Mouse (Mus musculus) midbrain, embryonic 11.5 days (tissue): ENCODE results near the gene Cfap54. TPM values are rescaled to one million over a fixed set of nuclear protein-coding genes. Genes with fewer than 3 reads are reported as not detected.

ENCODE experiments used
- ATAC-seq: fragments of 200-750 bp; cut with Nextera tagmentation; 2 replicates; pipeline ENCODE4 v1.8.0; 2017; ENCODE audit warnings: moderate TSS enrichment, moderate library complexity; ENCODE audit not compliant: low FRiP score
- DNase-seq: peaks from one replicate; pipeline ENCODE4 v3.0.0; 2015; ENCODE audit warnings: low spot score; ENCODE audit errors: missing footprints
- H3K27ac ChIP-seq: fragments of 300-500 bp; sonication (generic); 2 replicates; pipeline ENCODE4 v1.5.1; 2014; ENCODE audit warnings: low read depth, low read length
- H3K27me3 ChIP-seq: fragments of 300-500 bp; sonication (generic); 2 replicates; pipeline ENCODE4 v1.6.1; 2014; ENCODE audit warnings: mild to moderate bottlenecking, low read length, moderate library complexity, mixed read lengths; ENCODE audit not compliant: control insufficient read depth, insufficient read depth
- H3K36me3 ChIP-seq: fragments of 300-500 bp; sonication (generic); 2 replicates; pipeline ENCODE4 v1.6.1; 2014; ENCODE audit warnings: mild to moderate bottlenecking, low read length, moderate library complexity, mixed read lengths; ENCODE audit not compliant: control insufficient read depth, insufficient read depth
- H3K4me1 ChIP-seq: fragments of 300-500 bp; sonication (generic); 2 replicates; pipeline ENCODE4 v1.6.1; 2014; ENCODE audit warnings: low read length; ENCODE audit not compliant: control insufficient read depth, insufficient read depth
- H3K4me2 ChIP-seq: fragments of 300-500 bp; sonication (generic); 2 replicates; pipeline ENCODE4 v1.6.1; 2014; ENCODE audit warnings: mild to moderate bottlenecking, moderate library complexity
- H3K4me3 ChIP-seq: fragments of 300-500 bp; sonication (generic); 2 replicates; pipeline ENCODE4 v1.5.1; 2014; ENCODE audit warnings: low read depth, low read length
- H3K9ac ChIP-seq: fragments of 300-500 bp; sonication (generic); 2 replicates; pipeline ENCODE4 v1.6.1; 2014; ENCODE audit warnings: low read length
- H3K9me3 ChIP-seq: fragments of 300-500 bp; sonication (generic); 2 replicates; pipeline ENCODE4 v1.6.1; 2016; ENCODE audit warnings: low read length; ENCODE audit not compliant: control insufficient read depth
- WGBS: fragments of 180-500 bp; shearing (Covaris S2); extraction: QIAGEN DNeasy Blood & Tissue Kit; methylation state at CpG from one replicate; pipeline ENCODE4 v1.1.7; 2014; 5-methylcytosine and 5-hydroxymethylcytosine counted together
- polyA plus RNA-seq: library from polyadenylated mRNA; unstranded; fragments of >200 nt; fragmentation: Nextera tagmentation; extraction: Ambion mirVana; gene quantifications from 2 replicates; pipeline ENCODE4 v1.2.1, GENCODE M21; 2014

Cfap54 gene
- polyA plus RNA-seq, 1 experiment from 2014 or later, result 0.89 TPM

- DNase-seq (no peak), ATAC-seq (no peak)
- Histone ChIP-seq H3K4me3 (no peak overlapping the region), H3K36me3 (no peaks in the 10 kb centered on the region), H3K4me2 (no peak overlapping the region), H3K9ac (no peak overlapping the region), H3K4me1 (no peaks in the 10 kb centered on the region), H3K27me3 (no peaks in the 10 kb centered on the region), H3K27ac (no peak overlapping the region), H3K9me3 (no peaks in the 10 kb centered on the region)
- WGBS, result 82% methylated on average over 12 of the region's 12 CpGs
Measured at GRCm38 (mm10) chr10:93122399-93123184, 41.2 kb upstream of the Cfap54 start.

GRCm38 (mm10) chr10:93121262-93121860 is 39.9 kb upstream of the Cfap54 start:
- no peak for DNase-seq
- no peak overlapping the region for H3K27ac ChIP-seq
- H3K9me3 ChIP-seq, result no peaks in the 10 kb centered on the region
- no peaks in the 10 kb centered on the region for H3K27me3 ChIP-seq
- ATAC-seq, result no peak
- H3K4me1 ChIP-seq, result no peaks in the 10 kb centered on the region
- H3K4me3 ChIP-seq, result no peak overlapping the region
- 93% methylated on average over 6 of the region's 6 CpGs for WGBS
- no peaks in the 10 kb centered on the region for H3K36me3 ChIP-seq
- H3K9ac ChIP-seq, result no peak overlapping the region
- H3K4me2 ChIP-seq, result no peak overlapping the region

- H3K36me3 ChIP-seq, result no peaks in the 10 kb centered on the region
- H3K27ac ChIP-seq, result no peak overlapping the region
- ATAC-seq (no peak), DNase-seq (no peak)
- H3K4me1 ChIP-seq, result no peaks in the 10 kb centered on the region
- no peak overlapping the region for H3K9ac ChIP-seq
- 92% methylated on average over 5 of the region's 5 CpGs for WGBS
- H3K4me2 ChIP-seq, result no peak overlapping the region
- no peaks in the 10 kb centered on the region for H3K9me3 ChIP-seq
- no peak overlapping the region for H3K4me3 ChIP-seq
- H3K27me3 ChIP-seq, result no peaks in the 10 kb centered on the region
Measured at GRCm38 (mm10) chr10:93119809-93120208, 38.4 kb upstream of the Cfap54 start.

- no peaks in the 10 kb centered on the region for H3K36me3 ChIP-seq
- H3K4me3 ChIP-seq, result no peak overlapping the region
- H3K4me1 ChIP-seq, result no peaks in the 10 kb centered on the region
- ATAC-seq (no peak), DNase-seq (no peak)
- H3K4me2 ChIP-seq, result no peak overlapping the region
- no peaks in the 10 kb centered on the region for H3K9me3 ChIP-seq
- H3K9ac ChIP-seq, result no peak overlapping the region
- H3K27ac ChIP-seq, result no peak overlapping the region
- no peaks in the 10 kb centered on the region for H3K27me3 ChIP-seq
- WGBS, result 88% methylated on average over 3 of the region's 3 CpGs
Measured at GRCm38 (mm10) chr10:93116636-93117035, 35.2 kb upstream of the Cfap54 start.

- Histone ChIP-seq H3K36me3 (no peaks in the 10 kb centered on the region), H3K4me3 (no peak overlapping the region), H3K9ac (no peak overlapping the region), H3K4me2 (no peak overlapping the region), H3K27me3 (no peaks in the 10 kb centered on the region), H3K27ac (no peak overlapping the region), H3K9me3 (no peaks in the 10 kb centered on the region), H3K4me1 (no peaks in the 10 kb centered on the region)
- 92% methylated on average over 1 of the region's 1 CpGs for WGBS
- ATAC-seq, result no peak
- DNase-seq, result no peak
Measured at GRCm38 (mm10) chr10:93115743-93116142, 34.3 kb upstream of the Cfap54 start.

- Histone ChIP-seq H3K27me3 (no peaks in the 10 kb centered on the region), H3K4me2 (no peak overlapping the region), H3K4me3 (no peak overlapping the region), H3K9me3 (no peaks in the 10 kb centered on the region), H3K27ac (no peak overlapping the region), H3K36me3 (no peaks in the 10 kb centered on the region), H3K9ac (no peak overlapping the region), H3K4me1 (no peaks in the 10 kb centered on the region)
- DNase-seq (no peak), ATAC-seq (no peak)
- WGBS, result 77% methylated on average over 1 of the region's 1 CpGs
Measured at GRCm38 (mm10) chr10:93114782-93115181, 33.4 kb upstream of the Cfap54 start.

GRCm38 (mm10) chr10:93113968-93114367 is 32.5 kb upstream of the Cfap54 start:
- Histone ChIP-seq H3K27ac (no peak overlapping the region), H3K36me3 (no peaks in the 10 kb centered on the region), H3K27me3 (no peaks in the 10 kb centered on the region), H3K4me2 (no peak overlapping the region), H3K9ac (no peak overlapping the region), H3K4me1 (no peaks in the 10 kb centered on the region), H3K9me3 (no peaks in the 10 kb centered on the region), H3K4me3 (no peak overlapping the region)
- no peak for DNase-seq
- 94% methylated on average over 8 of the region's 8 CpGs for WGBS
- ATAC-seq, result no peak

GRCm38 (mm10) chr10:93112021-93112420 is 30.6 kb upstream of the Cfap54 start:
- no peaks in the 10 kb centered on the region for H3K4me1 ChIP-seq
- H3K9ac ChIP-seq, result no peak overlapping the region
- no peak overlapping the region for H3K4me3 ChIP-seq
- no peak overlapping the region for H3K27ac ChIP-seq
- no peaks in the 10 kb centered on the region for H3K36me3 ChIP-seq
- DNase-seq (no peak), ATAC-seq (no peak)
- H3K9me3 ChIP-seq, result no peaks in the 10 kb centered on the region
- no peaks in the 10 kb centered on the region for H3K27me3 ChIP-seq
- H3K4me2 ChIP-seq, result no peak overlapping the region
- WGBS, result 89% methylated on average over 6 of the region's 6 CpGs

GRCm38 (mm10) chr10:93111412-93111811 is 30.0 kb upstream of the Cfap54 start:
- Histone ChIP-seq H3K9me3 (no peaks in the 10 kb centered on the region), H3K27ac (no peak overlapping the region), H3K4me1 (no peaks in the 10 kb centered on the region), H3K4me3 (no peak overlapping the region), H3K9ac (no peak overlapping the region), H3K4me2 (no peak overlapping the region), H3K36me3 (no peaks in the 10 kb centered on the region), H3K27me3 (no peaks in the 10 kb centered on the region)
- WGBS, result 83% methylated on average over 8 of the region's 8 CpGs
- ATAC-seq (no peak), DNase-seq (no peak)
